Mouse (Mus musculus) ES-E14 (cell line): ENCODE measurements around the gene Kalrn.

ENCODE experiments used
- CHD2 ChIP-seq: IDR thresholded peaks from 2 replicates; pipeline ENCODE4 v1.6.1; 2014; ENCODE audit warnings: mild to moderate bottlenecking, low read depth, low read length, inconsistent platforms
- MAFK ChIP-seq: IDR thresholded peaks from 2 replicates; pipeline ENCODE4 v1.6.1; 2014; ENCODE audit warnings: mild to moderate bottlenecking, low read depth, low read length, inconsistent platforms; ENCODE audit not compliant: insufficient read depth
- ZNF384 ChIP-seq: IDR thresholded peaks from 2 replicates; pipeline ENCODE4 v1.6.1; 2012; ENCODE audit warnings: low read depth, low read length, inconsistent platforms

GRCm38 (mm10) chr16:34504250-34504649 lies 69.1 kb downstream of the Kalrn start:
- TF ChIP-seq ZNF384 (no peak), CHD2 (no peak), MAFK (no peak)
